Mouse (Mus musculus) hindbrain, embryonic 16.5 days (tissue): ENCODE measurements around the gene Cyp26a1. TPM values are rescaled to one million over a fixed set of nuclear protein-coding genes. Genes with fewer than 3 reads are reported as not detected.

Source experiments
- ATAC-seq: fragments of 200-750 bp; cut with Nextera tagmentation; 2 replicates; pipeline ENCODE4 v1.8.0; 2017; ENCODE audit warnings: moderate TSS enrichment, moderate library complexity
- H3K27ac ChIP-seq: fragments of 300-500 bp; sonication (generic); 2 replicates; pipeline ENCODE4 v1.5.1; 2014; ENCODE audit warnings: low read depth, mild to moderate bottlenecking, control low read depth, low read length, moderate library complexity
- H3K27me3 ChIP-seq: fragments of 300-500 bp; sonication (generic); replicated peaks from 2 replicates; pipeline ENCODE4 v1.6.1; 2014; ENCODE audit warnings: low read length; ENCODE audit not compliant: control insufficient read depth, insufficient read depth
- H3K36me3 ChIP-seq: fragments of 300-500 bp; sonication (generic); 2 replicates; pipeline ENCODE4 v1.6.1; 2014; ENCODE audit warnings: mild to moderate bottlenecking, low read length, moderate library complexity, mixed read lengths; ENCODE audit not compliant: control insufficient read depth, insufficient read depth
- H3K4me1 ChIP-seq: fragments of 300-500 bp; sonication (generic); 2 replicates; pipeline ENCODE4 v1.6.1; 2014; ENCODE audit warnings: low read depth, low read length; ENCODE audit not compliant: control insufficient read depth, insufficient read depth
- H3K4me2 ChIP-seq: fragments of 300-500 bp; sonication (generic); 2 replicates; pipeline ENCODE4 v1.6.1; 2014; ENCODE audit warnings: mild to moderate bottlenecking, low read length, control low read depth, moderate library complexity
- H3K4me3 ChIP-seq: fragments of 300-500 bp; sonication (generic); 2 replicates; pipeline ENCODE4 v1.5.1; 2014; ENCODE audit warnings: mild to moderate bottlenecking, low read length, control low read depth, moderate library complexity
- H3K9ac ChIP-seq: fragments of 300-500 bp; sonication (generic); 2 replicates; pipeline ENCODE4 v1.6.1; 2014; ENCODE audit warnings: low read depth, mild to moderate bottlenecking, control low read depth, low read length, moderate library complexity
- H3K9me3 ChIP-seq: fragments of 300-500 bp; sonication (generic); 2 replicates; pipeline ENCODE4 v1.6.1; 2014; ENCODE audit warnings: mild to moderate bottlenecking, low read length, moderate library complexity; ENCODE audit not compliant: control insufficient read depth
- WGBS: fragments of 180-500 bp; shearing (Covaris S2); extraction: QIAGEN DNeasy Blood & Tissue Kit; methylation state at CpG from one replicate; pipeline ENCODE4 v1.1.7; 2014; 5-methylcytosine and 5-hydroxymethylcytosine counted together
- polyA plus RNA-seq: library from polyadenylated mRNA; unstranded; fragments of >200 nt; fragmentation: Nextera tagmentation; extraction: Ambion mirVana; gene quantifications from 2 replicates; pipeline ENCODE4 v1.2.1, GENCODE M21; 2015

The Cyp26a1 gene
- polyA plus RNA-seq, 1 experiment from 2014 or later: 0.09 TPM

GRCm38 (mm10) chr19:37673393-37673792, 24.2 kb upstream of the Cyp26a1 start:
- Histone ChIP-seq H3K36me3 (no peaks in the 10 kb centered on the region), H3K4me1 (no peaks in the 10 kb centered on the region), H3K27ac (no peak overlapping the region), H3K9ac (no peak overlapping the region), H3K4me3 (no peak overlapping the region), H3K9me3 (no peaks in the 10 kb centered on the region), H3K4me2 (no peak overlapping the region), H3K27me3 (no peaks in the 10 kb centered on the region)
- 67% methylated on average over 12 of the region's 12 CpGs for WGBS
- ATAC-seq: no peak

- no peak for ATAC-seq
- no peaks in the 10 kb centered on the region for H3K36me3 ChIP-seq
- 11% methylated on average over 6 of the region's 6 CpGs for WGBS
- no peak within 1 kb of the TSS for H3K4me3 ChIP-seq
- H3K9me3 ChIP-seq: no peaks in the 10 kb centered on the region
- H3K27ac ChIP-seq: no peak within 1 kb of the TSS
- no peaks in the 10 kb centered on the region; the same call in 1 of the 2 replicates for H3K4me1 ChIP-seq
- no peak within 1 kb of the TSS for H3K9ac ChIP-seq
- H3K4me2 ChIP-seq: no peak within 1 kb of the TSS; the same call in 1 of the 2 replicates
- peaks cover 77% of the 10 kb centered on the region for H3K27me3 ChIP-seq
These were observed 12.3 kb upstream of the Cyp26a1 start, which contains the start of gene Cyp26c1 for GRCm38 (mm10) chr19:37685281-37685680. Gene Cyp26c1, plus strand, starts transcription at chr19:37685581.

- Histone ChIP-seq H3K4me1 (no peaks in the 10 kb centered on the region; the same call in 1 of the 2 replicates), H3K36me3 (no peaks in the 10 kb centered on the region), H3K9me3 (no peaks in the 10 kb centered on the region), H3K4me3 (no peak overlapping the region), H3K9ac (no peak overlapping the region), H3K4me2 (no peak overlapping the region), H3K27ac (no peak overlapping the region), H3K27me3 (peaks cover 87% of the 10 kb centered on the region)
- ATAC-seq: no peak
- 7% methylated on average over 23 of the region's 23 CpGs for WGBS
These were observed 11.3 kb upstream of the Cyp26a1 start for GRCm38 (mm10) chr19:37686347-37686746.

DNA sequence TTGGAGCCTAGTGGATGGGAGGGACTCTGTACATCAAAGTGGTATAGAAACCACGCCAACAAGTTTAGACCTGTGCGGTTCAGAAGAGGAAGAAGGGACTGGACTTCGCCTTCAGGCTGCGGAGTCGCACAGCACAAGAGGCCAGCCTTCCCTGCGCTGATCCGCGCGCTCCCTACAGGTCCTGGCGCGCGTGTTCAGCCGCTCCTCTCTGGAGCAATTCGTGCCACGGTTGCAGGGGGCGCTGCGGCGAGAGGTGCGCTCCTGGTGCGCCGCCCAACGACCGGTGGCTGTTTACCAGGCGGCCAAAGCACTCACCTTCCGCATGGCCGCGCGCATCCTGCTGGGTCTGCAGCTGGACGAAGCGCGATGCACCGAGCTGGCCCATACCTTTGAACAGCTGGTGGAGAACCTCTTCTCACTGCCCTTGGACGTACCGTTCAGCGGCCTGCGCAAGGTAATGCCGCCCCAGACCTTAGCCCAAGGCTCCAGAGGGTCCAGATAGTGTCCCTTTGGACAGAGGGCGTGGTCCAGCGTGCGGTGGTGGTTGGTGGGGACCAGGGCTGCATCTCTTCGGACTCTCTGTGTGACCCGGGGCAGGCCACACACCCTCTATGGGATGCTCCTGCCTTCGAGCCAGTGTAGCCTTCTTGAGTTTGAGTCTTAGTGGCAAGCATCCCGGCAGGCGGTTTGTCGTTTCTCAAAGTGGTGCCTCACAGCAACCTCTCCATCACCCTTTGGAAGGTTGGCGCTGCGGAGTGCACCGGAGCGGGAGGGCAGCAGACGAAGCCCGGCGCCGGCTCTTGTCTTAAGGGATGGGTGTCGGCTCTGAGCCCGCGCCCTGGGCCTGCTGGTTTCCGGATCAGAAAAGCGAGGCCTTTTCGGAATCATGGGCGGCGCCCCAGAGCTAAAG, 10.4 kb upstream of the Cyp26a1 start:
- ATAC-seq: peak; percentile 29; the same call in 1 of the 2 replicates
- Histone ChIP-seq H3K4me3 (no peak overlapping the region), H3K4me1 (no peaks in the 10 kb centered on the region; the same call in 1 of the 2 replicates)

GRCm38 (mm10) chr19:37689478-37689877, 8.1 kb upstream of the Cyp26a1 start:
- H3K36me3 ChIP-seq: no peaks in the 10 kb centered on the region
- H3K4me3 ChIP-seq: no peak overlapping the region
- 38% methylated on average over 5 of the region's 5 CpGs for WGBS
- peaks cover 6% of the 10 kb centered on the region for H3K4me1 ChIP-seq
- no peak overlapping the region for H3K27ac ChIP-seq
- H3K9ac ChIP-seq: no peak overlapping the region
- ATAC-seq: no peak
- peaks cover 97% of the 10 kb centered on the region for H3K27me3 ChIP-seq
- H3K4me2 ChIP-seq: no peak overlapping the region
- H3K9me3 ChIP-seq: no peaks in the 10 kb centered on the region

More for the DNA sequence above, 10.4 kb upstream of the Cyp26a1 start:
- no peak overlapping the region for H3K4me2 ChIP-seq
- no peaks in the 10 kb centered on the region for H3K36me3 ChIP-seq
- H3K9ac ChIP-seq: no peak overlapping the region
- H3K27ac ChIP-seq: no peak overlapping the region
- peaks cover 95% of the 10 kb centered on the region for H3K27me3 ChIP-seq
- no peaks in the 10 kb centered on the region for H3K9me3 ChIP-seq
- 4% methylated on average over 60 of the region's 62 CpGs for WGBS

- H3K9me3 ChIP-seq: no peaks in the 10 kb centered on the region
- H3K4me2 ChIP-seq: no peak overlapping the region
- H3K4me3 ChIP-seq: 0 out of 2 replicates have a peak overlapping the region, but pooled peaks have one; percentile 5
- no peak for ATAC-seq
- H3K27ac ChIP-seq: no peak overlapping the region
- H3K9ac ChIP-seq: no peak overlapping the region
- H3K27me3 ChIP-seq: peaks cover 97% of the 10 kb centered on the region
- 3% methylated on average over 29 of the region's 29 CpGs for WGBS
- H3K4me1 ChIP-seq: peaks cover 6% of the 10 kb centered on the region
- H3K36me3 ChIP-seq: no peaks in the 10 kb centered on the region
These were observed 6.9 kb upstream of the Cyp26a1 start for GRCm38 (mm10) chr19:37690716-37691115.

- ATAC-seq: peak; percentile 76
- peak overlapping the region; percentile 60 for H3K9ac ChIP-seq
- WGBS: under 1% methylated on average over 40 of the region's 40 CpGs
These were observed 4.7 kb upstream of the Cyp26a1 start for GRCm38 (mm10) chr19:37692879-37693278.

GRCm38 (mm10) chr19:37695146-37695545, 2.5 kb upstream of the Cyp26a1 start:
- H3K27ac ChIP-seq: no peak overlapping the region
- H3K27me3 ChIP-seq: peaks cover 90% of the 10 kb centered on the region
- H3K4me3 ChIP-seq: no peak overlapping the region
- H3K9ac ChIP-seq: no peak overlapping the region
- no peaks in the 10 kb centered on the region; the same call in 1 of the 2 replicates for H3K9me3 ChIP-seq
- no peak for ATAC-seq
- H3K36me3 ChIP-seq: no peaks in the 10 kb centered on the region
- peaks cover 29% of the 10 kb centered on the region for H3K4me1 ChIP-seq
- WGBS: 32% methylated on average over 13 of the region's 13 CpGs
- H3K4me2 ChIP-seq: no peak overlapping the region

More at GRCm38 (mm10) chr19:37692879-37693278, 4.7 kb upstream of the Cyp26a1 start:
- H3K4me2 ChIP-seq: peak overlapping the region; percentile 73
- H3K36me3 ChIP-seq: no peaks in the 10 kb centered on the region
- peak overlapping the region; percentile 43 for H3K4me3 ChIP-seq
- peaks cover 17% of the 10 kb centered on the region for H3K4me1 ChIP-seq
- no peaks in the 10 kb centered on the region for H3K9me3 ChIP-seq
- H3K27ac ChIP-seq: no peak overlapping the region
- H3K27me3 ChIP-seq: peaks cover 95% of the 10 kb centered on the region
